Mouse (Mus musculus) c-Kit-positive CD71-negative TER-119-negative erythroid progenitor cells, embryonic 14.5 days (primary cell): ENCODE data around the gene Ackr4.

ENCODE experiments used
- DNase-seq: peaks from one replicate; pipeline ENCODE4 v3.0.0-alpha.2; 2013; ENCODE audit warnings: low read depth

Gene Ackr4

GRCm38 (mm10) chr9:104126833-104127232 lies at the start of gene Ackr4:
Gene Ackr4, minus strand, starts transcription at chr9:104126933.
- DNase-seq: no peak

GRCm38 (mm10) chr9:104172342-104172741 lies 45.6 kb upstream of the Ackr4 start:
- DNase-seq: no peak

- no peak for DNase-seq
Measured at GRCm38 (mm10) chr9:104171651-104172050, 44.9 kb upstream of the Ackr4 start.

- no peak for DNase-seq
Measured at GRCm38 (mm10) chr9:104169986-104170385, 43.3 kb upstream of the Ackr4 start.

GRCm38 (mm10) chr9:104165926-104166325 lies 39.2 kb upstream of the Ackr4 start:
- DNase-seq: no peak

- no peak for DNase-seq
Measured at GRCm38 (mm10) chr9:104164194-104164593, 37.5 kb upstream of the Ackr4 start.

GRCm38 (mm10) chr9:104161117-104161516 lies 34.4 kb upstream of the Ackr4 start:
- DNase-seq: no peak

GRCm38 (mm10) chr9:104157291-104157690 lies 30.6 kb upstream of the Ackr4 start:
- no peak for DNase-seq

- no peak for DNase-seq
Measured at GRCm38 (mm10) chr9:104156506-104156905, 29.8 kb upstream of the Ackr4 start.

- DNase-seq: no peak
Measured at GRCm38 (mm10) chr9:104155100-104155715, 28.5 kb upstream of the Ackr4 start.

- no peak for DNase-seq
Measured at GRCm38 (mm10) chr9:104152121-104152520, 25.4 kb upstream of the Ackr4 start.

GRCm38 (mm10) chr9:104148969-104149368 lies 22.2 kb upstream of the Ackr4 start:
- DNase-seq: no peak

GRCm38 (mm10) chr9:104146683-104147082 lies 19.9 kb upstream of the Ackr4 start:
- no peak for DNase-seq

GRCm38 (mm10) chr9:104144314-104144996 lies 17.7 kb upstream of the Ackr4 start:
- no peak for DNase-seq

- no peak for DNase-seq
Measured at GRCm38 (mm10) chr9:104142805-104143204, 16.1 kb upstream of the Ackr4 start.

GRCm38 (mm10) chr9:104140351-104140750 lies 13.6 kb upstream of the Ackr4 start:
- no peak for DNase-seq

- no peak for DNase-seq
Measured at GRCm38 (mm10) chr9:104130141-104130755, 3.5 kb upstream of the Ackr4 start.

GRCm38 (mm10) chr9:104128110-104128509 lies 1.4 kb upstream of the Ackr4 start:
- no peak for DNase-seq

- no peak for DNase-seq
Measured at GRCm38 (mm10) chr9:104123622-104124021, 3.1 kb downstream of the Ackr4 start.

- DNase-seq: no peak
Measured at GRCm38 (mm10) chr9:104123101-104123500, 3.6 kb downstream of the Ackr4 start.

- DNase-seq: no peak
Measured at GRCm38 (mm10) chr9:104109151-104109550, 17.6 kb downstream of the Ackr4 start.

GRCm38 (mm10) chr9:104108571-104109143 lies 18.1 kb downstream of the Ackr4 start:
- DNase-seq: no peak

GRCm38 (mm10) chr9:104107482-104107881 lies 19.3 kb downstream of the Ackr4 start:
- no peak for DNase-seq
